Mouse (Mus musculus): ENCODE measurements around the gene Scarf1. TPM values are rescaled to one million over a fixed set of nuclear protein-coding genes. Genes with fewer than 3 reads are reported as not detected.
"Not testable (repeated sequence)": the region's sequence is repeated elsewhere in the genome, so short reads cannot be mapped to it uniquely, and the experiment has no call there.

Scarf1 gene
- total and polyA plus RNA-seq, 3 experiments = 0.15 to 0.28 TPM; not detected in 1

DNA sequence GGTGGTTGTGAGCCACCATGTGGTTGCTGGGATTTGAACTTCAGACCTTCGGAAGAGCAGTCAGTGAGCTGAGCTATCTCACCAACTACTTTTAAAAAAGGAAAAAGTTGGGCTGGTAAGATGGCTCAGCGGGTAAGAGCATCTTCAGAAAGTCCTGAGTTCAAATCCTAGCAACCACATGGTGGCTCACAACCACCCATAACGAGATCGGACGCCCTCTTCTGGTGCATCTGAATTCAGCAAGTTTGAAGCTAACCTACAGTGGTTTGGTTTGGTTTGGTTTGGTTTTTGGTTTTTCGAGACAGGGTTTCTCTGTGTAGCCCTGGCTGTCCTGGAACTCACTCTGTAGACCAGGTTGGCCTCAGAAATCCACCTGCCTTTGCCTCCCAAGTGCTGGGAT is 42.7 kb downstream of the Scarf1 start:
- H3K36me3 ChIP-seq (ENCODE audit: control insufficient read depth in 1 of 2, insufficient read depth in 2 of 2, low read length in 2 of 2); H3K9me3 ChIP-seq (replicated peaks; ENCODE audit: insufficient read depth, low read length); H3K27ac ChIP-seq (ENCODE audit: control insufficient read depth, low read depth, low read length); H3K27me3 ChIP-seq (ENCODE audit: control insufficient read depth in 1 of 2, insufficient read depth in 2 of 2, low read length in 2 of 2); H3K4me1 ChIP-seq (ENCODE audit: control insufficient read depth in 1 of 2, insufficient read depth in 2 of 2, low read length in 2 of 2); H3K79me2 ChIP-seq (ENCODE audit: control insufficient read depth, insufficient read depth, low read length, poor library complexity); H3K4me3 ChIP-seq (ENCODE audit: control insufficient read depth in 1 of 2, insufficient read depth in 1 of 2, low read depth in 2 of 2, low read length in 2 of 2); H3K9ac ChIP-seq (ENCODE audit: control insufficient read depth, low read depth, low read length, poor library complexity, severe bottlenecking): not testable (repeated sequence)
- TF ChIP-seq CTCF (IDR thresholded peaks at IDR 0.05 in 2 of 3, conservative IDR thresholded peaks at IDR 0.05 in 1 of 3; ENCODE audit: control insufficient read depth in 1 of 3, insufficient read depth in 1 of 3, low read depth in 2 of 3, low read length in 3 of 3, poor library complexity in 1 of 3, severe bottlenecking in 1 of 3) = peak; percentile 6 to 30 (median 29); a peak in 3 of 6 replicates
- TF ChIP-seq SMC3 (IDR thresholded peaks at IDR 0.05; ENCODE audit: low read depth, low read length) = peak; percentile 29
- DNase-seq (ENCODE audit: low read depth, low spot score) = peak; percentile 35

- H3K36me3 ChIP-seq (ENCODE audit: control insufficient read depth in 1 of 2, insufficient read depth in 2 of 2, low read length in 2 of 2) = no peaks in the 10 kb centered on the region
- no peak for DNase-seq (ENCODE audit: low read depth, low spot score)
Measured at GRCm38 (mm10) chr11:75557142-75557541, 43.8 kb downstream of the Scarf1 start.

GRCm38 (mm10) chr11:75558101-75558500 is 44.8 kb downstream of the Scarf1 start:
- Histone ChIP-seq H3K79me2 (ENCODE audit: control insufficient read depth, insufficient read depth, low read length, poor library complexity) (no peaks in the 10 kb centered on the region), H3K9me3 (replicated peaks; ENCODE audit: insufficient read depth, low read length) (no peaks in the 10 kb centered on the region), H3K27ac (ENCODE audit: control insufficient read depth, low read depth, low read length) (no peak overlapping the region), H3K9ac (ENCODE audit: control insufficient read depth, low read depth, low read length, poor library complexity, severe bottlenecking) (no peak overlapping the region), H3K4me1 (ENCODE audit: control insufficient read depth in 1 of 2, insufficient read depth in 2 of 2, low read length in 2 of 2) (no peaks in the 10 kb centered on the region), H3K36me3 (ENCODE audit: control insufficient read depth in 1 of 2, insufficient read depth in 2 of 2, low read length in 2 of 2) (no peaks in the 10 kb centered on the region), H3K27me3 (ENCODE audit: control insufficient read depth in 1 of 2, insufficient read depth in 2 of 2, low read length in 2 of 2) (no peaks in the 10 kb centered on the region), H3K4me3 (ENCODE audit: control insufficient read depth in 1 of 2, insufficient read depth in 1 of 2, low read depth in 2 of 2, low read length in 2 of 2) (no peak overlapping the region)
- DNase-seq (ENCODE audit: low read depth, low spot score) = peak; percentile 56
- TF ChIP-seq NELFE (IDR thresholded peaks at IDR 0.05; ENCODE audit: low read depth, low read length) (no peak), CTCF (IDR thresholded peaks at IDR 0.05 in 2 of 3, conservative IDR thresholded peaks at IDR 0.05 in 1 of 3; ENCODE audit: control insufficient read depth in 1 of 3, insufficient read depth in 1 of 3, low read depth in 2 of 3, low read length in 3 of 3, poor library complexity in 1 of 3, severe bottlenecking in 1 of 3) (peak; percentile 51 to 62 (median 56)), JUND (IDR thresholded peaks at IDR 0.05; ENCODE audit: low read depth, low read length) (no peak), ZC3H11A (IDR thresholded peaks at IDR 0.05; ENCODE audit: low read depth, low read length) (no peak), NRF1 (IDR thresholded peaks at IDR 0.05; ENCODE audit: insufficient read depth, low read depth, low read length, poor library complexity, severe bottlenecking) (no peak), TCF12 (IDR thresholded peaks at IDR 0.05; ENCODE audit: low read depth, low read length) (no peak), BHLHE40 (IDR thresholded peaks at IDR 0.05; ENCODE audit: borderline replicate concordance, low read depth, low read length) (no peak), SMC3 (IDR thresholded peaks at IDR 0.05; ENCODE audit: low read depth, low read length) (peak; percentile 11; the same call in 1 of the 2 replicates), RAD21 (IDR thresholded peaks at IDR 0.05; ENCODE audit: low read depth, low read length) (peak; percentile 21), POLR2A (IDR thresholded peaks at IDR 0.05; ENCODE audit: control insufficient read depth in 1 of 2, insufficient read depth in 1 of 2, low read depth in 1 of 2, low read length in 2 of 2, poor library complexity in 1 of 2) (no peak)

More at GRCm38 (mm10) chr11:75557142-75557541, 43.8 kb downstream of the Scarf1 start:
- TF ChIP-seq EP300 (IDR thresholded peaks at IDR 0.05; ENCODE audit: low read depth in 1 of 2, low read length in 2 of 2) (no peak), CHD1 (IDR thresholded peaks at IDR 0.05; ENCODE audit: low read depth, low read length) (no peak), MYB (IDR thresholded peaks at IDR 0.05; ENCODE audit: low read depth, low read length) (no peak), NELFE (IDR thresholded peaks at IDR 0.05; ENCODE audit: low read depth, low read length) (no peak), TBP (IDR thresholded peaks at IDR 0.05; ENCODE audit: low read depth, low read length) (no peak), ZMIZ1 (IDR thresholded peaks at IDR 0.05; ENCODE audit: low read depth, low read length) (no peak), ZNF384 (IDR thresholded peaks at IDR 0.05; ENCODE audit: low read depth, low read length) (no peak), ZC3H11A (IDR thresholded peaks at IDR 0.05; ENCODE audit: low read depth, low read length) (no peak), ELF1 (IDR thresholded peaks at IDR 0.05; ENCODE audit: low read depth, low read length) (no peak), GATA1 (IDR thresholded peaks at IDR 0.05; ENCODE audit: low read depth, low read length) (no peak), ZKSCAN1 (IDR thresholded peaks at IDR 0.05; ENCODE audit: low read depth, low read length) (no peak), USF1 (IDR thresholded peaks at IDR 0.05; ENCODE audit: low read depth, low read length) (no peak), SIN3A (IDR thresholded peaks at IDR 0.05; ENCODE audit: low read length) (no peak), TCF12 (IDR thresholded peaks at IDR 0.05; ENCODE audit: low read depth, low read length) (no peak)
- H3K4me1 ChIP-seq (ENCODE audit: control insufficient read depth in 1 of 2, insufficient read depth in 2 of 2, low read length in 2 of 2) = no peaks in the 10 kb centered on the region
- no peak overlapping the region for H3K4me3 ChIP-seq (ENCODE audit: control insufficient read depth in 1 of 2, insufficient read depth in 1 of 2, low read depth in 2 of 2, low read length in 2 of 2)
- H3K9ac ChIP-seq (ENCODE audit: control insufficient read depth, low read depth, low read length, poor library complexity, severe bottlenecking) = no peak overlapping the region
- no peak overlapping the region for H3K27ac ChIP-seq (ENCODE audit: control insufficient read depth, low read depth, low read length)
- no peaks in the 10 kb centered on the region for H3K27me3 ChIP-seq (ENCODE audit: control insufficient read depth in 1 of 2, insufficient read depth in 2 of 2, low read length in 2 of 2)
- no peaks in the 10 kb centered on the region for H3K9me3 ChIP-seq (replicated peaks; ENCODE audit: insufficient read depth, low read length)
- no peaks in the 10 kb centered on the region for H3K79me2 ChIP-seq (ENCODE audit: control insufficient read depth, insufficient read depth, low read length, poor library complexity)

Data from MEL (cell line).